Mouse (Mus musculus): ENCODE measurements at regions not wholly inside any gene's neighbourhood (a gene's known extent, or its start where the extent isn't known, plus 50 kb on each side); places are given as distances from the start of the nearest gene placed in this dataset.
A peak's percentile ranks its signal among the peaks of the same experiment; 100 is the strongest.

GRCm38 (mm10) chr11:18173028-18173427 lies 219.4 kb upstream of the Etaa1 start:
- Histone ChIP-seq H3K4me1 (ENCODE audit: control insufficient read depth, insufficient read depth, low read length) (no peaks in the 10 kb centered on the region), H3K9me3 (ENCODE audit: control insufficient read depth, low read length) (no peaks in the 10 kb centered on the region), H3K4me2 (ENCODE audit: low read depth, severe bottlenecking) (no peak overlapping the region), H3K27me3 (ENCODE audit: control insufficient read depth, insufficient read depth, low read length) (no peaks in the 10 kb centered on the region), H3K36me3 (ENCODE audit: control insufficient read depth, insufficient read depth, low read length) (no peaks in the 10 kb centered on the region), H3K4me3 (ENCODE audit: low read depth, low read length) (no peak overlapping the region), H3K9ac (ENCODE audit: low read length) (no peak overlapping the region), H3K27ac (replicated peaks; ENCODE audit: low read depth, low read length) (no peak overlapping the region)
- WGBS, result 84% methylated on average over 2 of the region's 2 CpGs
- no peak for DNase-seq (ENCODE audit: low spot score)
- ATAC-seq (ENCODE audit: insufficient number of reproducible peaks, low FRiP score, low TSS enrichment, low read depth), result no peak

GRCm38 (mm10) chr11:18171207-18171776 lies 217.6 kb upstream of the Etaa1 start:
- H3K4me2 ChIP-seq (ENCODE audit: low read depth, severe bottlenecking), result no peak overlapping the region
- H3K27me3 ChIP-seq (ENCODE audit: control insufficient read depth, insufficient read depth, low read length), result no peaks in the 10 kb centered on the region
- DNase-seq (ENCODE audit: low spot score) (no peak), ATAC-seq (ENCODE audit: insufficient number of reproducible peaks, low FRiP score, low TSS enrichment, low read depth) (no peak)
- H3K36me3 ChIP-seq (ENCODE audit: control insufficient read depth, insufficient read depth, low read length), result no peaks in the 10 kb centered on the region
- no peak overlapping the region for H3K4me3 ChIP-seq (ENCODE audit: low read depth, low read length)
- H3K27ac ChIP-seq (replicated peaks; ENCODE audit: low read depth, low read length), result no peak overlapping the region
- no peaks in the 10 kb centered on the region for H3K4me1 ChIP-seq (ENCODE audit: control insufficient read depth, insufficient read depth, low read length)
- 77% methylated on average over 2 of the region's 2 CpGs for WGBS
- H3K9ac ChIP-seq (ENCODE audit: low read length), result no peak overlapping the region
- no peaks in the 10 kb centered on the region for H3K9me3 ChIP-seq (ENCODE audit: control insufficient read depth, low read length)

DNA sequence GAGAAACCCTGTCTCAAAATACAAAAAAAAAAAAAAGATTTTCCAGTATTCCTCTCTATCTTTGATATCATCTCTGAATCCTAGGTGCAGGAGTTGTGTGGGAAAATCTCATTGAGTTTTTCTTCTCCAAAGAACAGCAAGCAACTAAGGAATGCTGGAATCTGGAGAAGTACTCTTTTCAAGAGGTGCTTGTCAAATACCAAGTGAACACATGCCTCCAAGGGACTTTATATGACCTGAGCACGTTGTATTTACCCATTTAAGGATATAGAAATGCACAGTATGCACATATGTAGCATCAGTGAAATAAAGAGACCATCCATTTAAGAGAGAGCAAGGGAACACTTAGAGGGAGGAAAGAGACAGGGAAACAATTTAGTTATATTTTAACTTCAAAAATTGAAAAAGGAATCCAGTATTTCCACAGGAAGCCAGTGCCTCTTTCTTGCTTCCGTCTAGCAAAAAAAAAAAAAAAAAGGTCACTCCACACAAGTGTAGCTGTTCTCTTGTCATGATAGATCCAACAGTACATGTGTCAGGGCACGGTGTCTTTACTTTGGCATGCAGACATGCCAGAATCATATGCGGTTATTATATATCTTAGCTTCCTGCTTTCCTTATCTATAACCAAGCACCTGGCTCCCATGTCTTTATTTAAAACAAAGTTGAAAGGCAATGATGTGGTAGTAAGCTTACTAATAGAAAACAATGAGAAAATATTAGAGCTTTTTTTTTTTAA lies 212.1 kb upstream of the Etaa1 start:
- H3K4me2 ChIP-seq (ENCODE audit: low read depth, severe bottlenecking), result no peak overlapping the region
- no peaks in the 10 kb centered on the region for H3K36me3 ChIP-seq (ENCODE audit: control insufficient read depth, insufficient read depth, low read length)
- no peak overlapping the region for H3K4me3 ChIP-seq (ENCODE audit: low read depth, low read length)
- 85% methylated on average over 4 of the region's 4 CpGs for WGBS
- H3K27ac ChIP-seq (replicated peaks; ENCODE audit: low read depth, low read length), result no peak overlapping the region
- H3K9ac ChIP-seq (ENCODE audit: low read length), result no peak overlapping the region
- no peaks in the 10 kb centered on the region for H3K4me1 ChIP-seq (ENCODE audit: control insufficient read depth, insufficient read depth, low read length)
- DNase-seq (ENCODE audit: low spot score) (no peak), ATAC-seq (ENCODE audit: insufficient number of reproducible peaks, low FRiP score, low TSS enrichment, low read depth) (no peak)
- no peaks in the 10 kb centered on the region for H3K27me3 ChIP-seq (ENCODE audit: control insufficient read depth, insufficient read depth, low read length)
- no peaks in the 10 kb centered on the region for H3K9me3 ChIP-seq (ENCODE audit: control insufficient read depth, low read length)

DNA sequence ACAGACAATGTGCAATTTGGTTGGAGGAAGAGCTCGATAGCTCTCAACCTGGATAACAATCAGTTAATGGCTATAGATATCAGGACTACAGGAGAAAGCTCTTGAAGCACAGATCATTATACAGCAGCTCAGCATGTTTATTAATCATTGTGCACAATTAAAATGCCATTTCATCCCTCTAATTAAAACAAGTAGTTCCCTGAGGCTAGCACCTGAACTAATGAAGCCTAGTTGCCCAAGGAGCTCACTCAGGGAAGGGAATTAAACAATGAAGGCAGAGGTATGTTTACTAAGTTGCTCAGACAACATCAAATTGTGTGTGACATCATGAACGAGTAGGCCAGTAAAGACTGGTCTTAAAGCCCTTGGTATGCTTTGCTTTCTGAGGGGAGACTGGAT lies 210.3 kb upstream of the Etaa1 start:
- Histone ChIP-seq H3K9me3 (ENCODE audit: control insufficient read depth, low read length) (no peaks in the 10 kb centered on the region), H3K27ac (replicated peaks; ENCODE audit: low read depth, low read length) (no peak overlapping the region), H3K9ac (ENCODE audit: low read length) (no peak overlapping the region), H3K4me1 (ENCODE audit: control insufficient read depth, insufficient read depth, low read length) (no peaks in the 10 kb centered on the region), H3K4me2 (ENCODE audit: low read depth, severe bottlenecking) (no peak overlapping the region), H3K27me3 (ENCODE audit: control insufficient read depth, insufficient read depth, low read length) (no peaks in the 10 kb centered on the region), H3K4me3 (ENCODE audit: low read depth, low read length) (no peak overlapping the region), H3K36me3 (ENCODE audit: control insufficient read depth, insufficient read depth, low read length) (no peaks in the 10 kb centered on the region)
- ATAC-seq (ENCODE audit: insufficient number of reproducible peaks, low FRiP score, low TSS enrichment, low read depth) (no peak), DNase-seq (ENCODE audit: low spot score) (no peak)
- 48% methylated on average over 2 of the region's 2 CpGs for WGBS

DNA sequence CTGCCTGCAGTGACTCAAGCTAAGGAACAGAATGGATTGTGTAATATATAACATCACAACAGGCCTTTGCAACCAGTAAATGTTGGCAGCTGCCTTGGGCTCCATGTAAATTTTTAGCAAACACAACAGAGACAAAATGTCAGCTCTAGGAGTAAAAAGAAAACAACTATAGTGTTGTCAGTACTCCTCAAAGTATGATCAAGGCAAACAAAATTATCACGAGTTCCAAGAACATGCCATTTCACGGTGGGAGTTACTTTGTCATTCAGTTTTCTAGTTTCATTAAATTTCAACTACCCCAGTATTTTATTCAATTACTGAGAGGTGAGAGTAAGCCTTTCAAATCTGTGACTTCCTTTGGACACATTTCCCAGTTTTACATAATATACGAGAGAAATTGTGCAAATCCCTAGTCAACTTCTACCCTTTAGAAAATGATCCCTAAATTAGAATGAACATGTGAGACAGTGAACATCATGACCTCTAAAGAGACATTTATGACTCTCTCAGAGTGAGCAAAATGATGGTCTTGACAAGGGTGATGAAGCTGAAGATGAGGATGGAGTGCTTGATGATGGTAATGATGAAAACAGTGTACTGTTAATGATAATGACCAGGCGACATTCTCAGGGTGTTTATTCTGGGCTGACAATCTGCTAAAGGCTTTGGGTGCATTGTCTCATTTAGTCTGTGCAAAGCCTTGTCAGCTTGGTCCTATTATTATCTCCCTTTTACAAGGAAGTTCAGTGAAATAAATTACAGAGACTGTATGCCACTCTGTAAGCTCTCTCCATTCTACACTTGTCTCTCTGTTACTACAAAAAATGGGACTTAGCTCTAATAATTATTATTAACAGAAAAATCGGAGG lies 209.7 kb upstream of the Etaa1 start:
- Histone ChIP-seq H3K4me2 (ENCODE audit: low read depth, severe bottlenecking) (no peak overlapping the region), H3K36me3 (ENCODE audit: control insufficient read depth, insufficient read depth, low read length) (no peaks in the 10 kb centered on the region), H3K4me3 (ENCODE audit: low read depth, low read length) (no peak overlapping the region), H3K27ac (replicated peaks; ENCODE audit: low read depth, low read length) (no peak overlapping the region), H3K27me3 (ENCODE audit: control insufficient read depth, insufficient read depth, low read length) (no peaks in the 10 kb centered on the region), H3K9me3 (ENCODE audit: control insufficient read depth, low read length) (no peaks in the 10 kb centered on the region), H3K4me1 (ENCODE audit: control insufficient read depth, insufficient read depth, low read length) (no peaks in the 10 kb centered on the region), H3K9ac (ENCODE audit: low read length) (no peak overlapping the region)
- WGBS, result 78% methylated on average over 5 of the region's 5 CpGs
- ATAC-seq (ENCODE audit: insufficient number of reproducible peaks, low FRiP score, low TSS enrichment, low read depth) (no peak), DNase-seq (ENCODE audit: low spot score) (no peak)

GRCm38 (mm10) chr11:18156506-18156905 lies 202.8 kb upstream of the Etaa1 start:
- H3K9me3 ChIP-seq (ENCODE audit: control insufficient read depth, low read length), result no peaks in the 10 kb centered on the region
- no peaks in the 10 kb centered on the region for H3K4me1 ChIP-seq (ENCODE audit: control insufficient read depth, insufficient read depth, low read length)
- DNase-seq (ENCODE audit: low spot score), result peak; percentile 23
- H3K27me3 ChIP-seq (ENCODE audit: control insufficient read depth, insufficient read depth, low read length), result no peaks in the 10 kb centered on the region
- no peak overlapping the region for H3K4me2 ChIP-seq (ENCODE audit: low read depth, severe bottlenecking)
- ATAC-seq (ENCODE audit: insufficient number of reproducible peaks, low FRiP score, low TSS enrichment, low read depth), result no peak
- H3K36me3 ChIP-seq (ENCODE audit: control insufficient read depth, insufficient read depth, low read length), result no peaks in the 10 kb centered on the region
- no peak overlapping the region for H3K4me3 ChIP-seq (ENCODE audit: low read depth, low read length)
- H3K9ac ChIP-seq (ENCODE audit: low read length), result no peak overlapping the region
- no peak overlapping the region for H3K27ac ChIP-seq (replicated peaks; ENCODE audit: low read depth, low read length)
- 83% methylated on average over 4 of the region's 4 CpGs for WGBS

GRCm38 (mm10) chr11:18151788-18152563 lies 198.3 kb upstream of the Etaa1 start:
- 0 out of 2 replicates have a peak, but pooled peaks have one; percentile 54 for ATAC-seq (ENCODE audit: insufficient number of reproducible peaks, low FRiP score, low TSS enrichment, low read depth)
- peak; percentile 78 for DNase-seq (ENCODE audit: low spot score)
- Histone ChIP-seq H3K27me3 (ENCODE audit: control insufficient read depth, insufficient read depth, low read length) (no peaks in the 10 kb centered on the region), H3K4me2 (ENCODE audit: low read depth, severe bottlenecking) (no peak overlapping the region), H3K27ac (replicated peaks; ENCODE audit: low read depth, low read length) (no peak overlapping the region), H3K4me1 (ENCODE audit: control insufficient read depth, insufficient read depth, low read length) (no peaks in the 10 kb centered on the region), H3K9ac (ENCODE audit: low read length) (no peak overlapping the region), H3K4me3 (ENCODE audit: low read depth, low read length) (no peak overlapping the region), H3K36me3 (ENCODE audit: control insufficient read depth, insufficient read depth, low read length) (no peaks in the 10 kb centered on the region), H3K9me3 (ENCODE audit: control insufficient read depth, low read length) (no peaks in the 10 kb centered on the region)
- WGBS, result 14% methylated on average over 6 of the region's 6 CpGs

- WGBS, result 68% methylated on average over 4 of the region's 4 CpGs
- DNase-seq (ENCODE audit: low spot score), result no peak
These were observed 197.7 kb upstream of the Etaa1 start for GRCm38 (mm10) chr11:18151369-18151768.

More at GRCm38 (mm10) chr11:18151369-18151768, 197.7 kb upstream of the Etaa1 start:
- Histone ChIP-seq H3K9ac (ENCODE audit: low read length) (no peak overlapping the region), H3K27me3 (ENCODE audit: control insufficient read depth, insufficient read depth, low read length) (no peaks in the 10 kb centered on the region), H3K4me3 (ENCODE audit: low read depth, low read length) (no peak overlapping the region), H3K4me1 (ENCODE audit: control insufficient read depth, insufficient read depth, low read length) (no peaks in the 10 kb centered on the region), H3K9me3 (ENCODE audit: control insufficient read depth, low read length) (no peaks in the 10 kb centered on the region), H3K36me3 (ENCODE audit: control insufficient read depth, insufficient read depth, low read length) (no peaks in the 10 kb centered on the region), H3K27ac (replicated peaks; ENCODE audit: low read depth, low read length) (no peak overlapping the region), H3K4me2 (ENCODE audit: low read depth, severe bottlenecking) (no peak overlapping the region)
- ATAC-seq (ENCODE audit: insufficient number of reproducible peaks, low FRiP score, low TSS enrichment, low read depth), result no peak

All from limb, embryonic 11.5 days (tissue).